Mouse (Mus musculus): ENCODE data around the gene Lrp3.

Lrp3 gene

GRCm38 (mm10) chr7:35189699-35190098, 25.6 kb downstream of the Lrp3 start:
- no peak for DNase-seq (ENCODE audit: low read depth)

- no peak for DNase-seq (ENCODE audit: low read depth)
Observed at GRCm38 (mm10) chr7:35185889-35186569, 29.3 kb downstream of the Lrp3 start, which contains the start of gene Slc7a10. Gene Slc7a10, plus strand, starts transcription at chr7:35186385.

GRCm38 (mm10) chr7:35184833-35185724, 30.2 kb downstream of the Lrp3 start:
- DNase-seq (ENCODE audit: low read depth) = no peak

GRCm38 (mm10) chr7:35176412-35177381, 38.6 kb downstream of the Lrp3 start:
- peak; percentile 12 for DNase-seq (ENCODE audit: low read depth)

- no peak for DNase-seq (ENCODE audit: low read depth)
Observed at GRCm38 (mm10) chr7:35175533-35175932, 39.8 kb downstream of the Lrp3 start.

GRCm38 (mm10) chr7:35172519-35172918, 42.8 kb downstream of the Lrp3 start:
- DNase-seq (ENCODE audit: low read depth) = no peak

- peak; percentile 71 for DNase-seq (ENCODE audit: low read depth)
Observed at GRCm38 (mm10) chr7:35171867-35172382, 43.4 kb downstream of the Lrp3 start.

GRCm38 (mm10) chr7:35169341-35169740, 46.0 kb downstream of the Lrp3 start:
- peak; percentile 74 for DNase-seq (ENCODE audit: low read depth)

- DNase-seq (ENCODE audit: low read depth) = no peak
Observed at GRCm38 (mm10) chr7:35167925-35168324, 47.4 kb downstream of the Lrp3 start.

- DNase-seq (ENCODE audit: low read depth) = no peak
Observed at GRCm38 (mm10) chr7:35166988-35167387, 48.3 kb downstream of the Lrp3 start.

- DNase-seq (ENCODE audit: low read depth) = no peak
Observed at GRCm38 (mm10) chr7:35164131-35164530, 51.2 kb downstream of the Lrp3 start.

- no peak for DNase-seq (ENCODE audit: low read depth)
Observed at GRCm38 (mm10) chr7:35163600-35163999, 51.7 kb downstream of the Lrp3 start.

GRCm38 (mm10) chr7:35162443-35162842, 52.9 kb downstream of the Lrp3 start:
- DNase-seq (ENCODE audit: low read depth) = no peak

- no peak for DNase-seq (ENCODE audit: low read depth)
Observed at GRCm38 (mm10) chr7:35157512-35157911, 57.8 kb downstream of the Lrp3 start.

GRCm38 (mm10) chr7:35156561-35157477, 58.5 kb downstream of the Lrp3 start:
- DNase-seq (ENCODE audit: low read depth) = no peak

- DNase-seq (ENCODE audit: low read depth) = no peak
Observed at GRCm38 (mm10) chr7:35154449-35154848, 60.8 kb downstream of the Lrp3 start.

- no peak for DNase-seq (ENCODE audit: low read depth)
Observed at GRCm38 (mm10) chr7:35150860-35151259, 64.4 kb downstream of the Lrp3 start.
